Mouse (Mus musculus) liver, embryonic 13.5 days (tissue): ENCODE data around the gene Ankrd63. TPM values are rescaled to one million over a fixed set of nuclear protein-coding genes. Genes with fewer than 3 reads are reported as not detected.
A peak's percentile ranks its signal among the peaks of the same experiment; 100 is the strongest.

Experiments
- ATAC-seq: fragments of 200-750 bp; cut with Nextera tagmentation; 2 replicates; pipeline ENCODE4 v1.8.0; 2017; ENCODE audit warnings: low read depth, mild to moderate bottlenecking, moderate number of reproducible peaks, moderate library complexity
- DNase-seq: peaks from one replicate; pipeline ENCODE4 v3.0.0; 2022
- H3K27ac ChIP-seq: fragments of 300-500 bp; sonication (generic); 2 replicates; pipeline ENCODE4 v1.5.1; 2015; ENCODE audit warnings: moderate library complexity, mild to moderate bottlenecking, inconsistent platforms
- H3K27me3 ChIP-seq: fragments of 300-500 bp; sonication (generic); 2 replicates; pipeline ENCODE4 v1.6.1; 2015; ENCODE audit warnings: mild to moderate bottlenecking, inconsistent platforms
- H3K36me3 ChIP-seq: fragments of 300-500 bp; sonication (generic); 2 replicates; pipeline ENCODE4 v1.6.1; 2015; ENCODE audit warnings: mild to moderate bottlenecking, inconsistent platforms
- H3K4me1 ChIP-seq: fragments of 300-500 bp; sonication (generic); replicated peaks from 2 replicates; pipeline ENCODE4 v1.6.1; 2015; ENCODE audit warnings: inconsistent platforms
- H3K4me2 ChIP-seq: fragments of 300-500 bp; sonication (generic); 2 replicates; pipeline ENCODE4 v1.6.1; 2015; ENCODE audit warnings: inconsistent platforms, mild to moderate bottlenecking, moderate library complexity
- H3K4me3 ChIP-seq: fragments of 300-500 bp; sonication (generic); replicated peaks from 2 replicates; pipeline ENCODE4 v1.5.1; 2015; ENCODE audit warnings: mild to moderate bottlenecking, inconsistent platforms
- H3K9ac ChIP-seq: fragments of 300-500 bp; sonication (generic); 2 replicates; pipeline ENCODE4 v1.6.1; 2015; ENCODE audit warnings: mild to moderate bottlenecking, inconsistent platforms
- H3K9me3 ChIP-seq: fragments of 300-500 bp; sonication (generic); replicated peaks from 2 replicates; pipeline ENCODE4 v1.6.1; 2016; ENCODE audit warnings: inconsistent platforms
- WGBS: fragments of 180-500 bp; shearing (Covaris S2); methylation state at CpG from one replicate; pipeline ENCODE4 v1.1.7; 2015; ENCODE audit not compliant: insufficient replicate concordance; 5-methylcytosine and 5-hydroxymethylcytosine counted together
- polyA plus RNA-seq: library from polyadenylated mRNA; unstranded; fragments of >200 nt; fragmentation: Nextera tagmentation; extraction: Ambion mirVana; gene quantifications from 2 replicates; pipeline ENCODE4 v1.2.1, GENCODE M21; 2015

Gene Ankrd63
- polyA plus RNA-seq, 1 experiment from 2014 or later, result not detected

DNA sequence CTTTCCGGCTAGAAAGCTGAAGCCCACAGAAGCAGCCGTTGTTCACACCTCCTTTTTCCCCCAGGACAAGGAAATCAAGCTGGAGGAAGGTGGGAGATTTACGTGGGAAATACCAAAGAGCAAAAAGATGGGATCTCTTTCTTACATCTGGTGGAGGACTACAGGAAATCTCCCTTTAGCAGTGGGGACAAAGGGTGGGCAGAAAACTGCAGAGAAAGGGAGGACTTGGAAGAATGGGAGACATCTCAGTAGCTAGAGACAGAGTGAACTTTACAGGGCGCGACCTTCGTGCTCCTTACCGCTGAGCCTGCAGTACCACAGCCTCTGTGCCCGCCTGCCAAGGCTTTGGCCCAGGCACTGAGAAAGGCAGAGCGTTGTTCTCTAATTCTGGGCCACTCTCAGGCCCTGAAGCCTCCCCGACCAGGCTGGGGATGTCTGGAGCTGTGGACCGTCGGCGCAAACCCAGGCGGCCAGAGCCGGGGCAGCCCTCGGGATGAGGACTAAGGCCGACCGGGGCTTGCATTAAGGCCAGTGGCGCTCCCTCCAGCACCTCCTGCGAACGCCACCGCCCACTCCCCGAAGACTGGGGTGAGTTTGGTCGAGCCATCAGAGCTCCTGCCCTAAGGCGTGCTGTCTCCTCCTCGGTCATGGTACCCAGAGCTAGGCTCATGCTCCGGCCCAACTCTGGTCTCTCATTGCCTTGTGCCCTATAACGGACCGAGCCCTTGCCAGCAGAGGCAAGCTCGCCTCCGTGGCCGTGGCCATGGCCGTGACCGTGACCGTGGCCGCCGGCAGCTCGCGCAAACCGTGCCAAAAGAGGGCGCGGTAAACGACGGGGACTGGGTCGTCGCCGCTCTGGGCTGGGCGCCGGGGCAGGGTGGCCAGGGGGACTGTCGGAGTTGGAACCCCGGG, 1.5 kb downstream of the Ankrd63 start:
- peaks cover 95% of the 10 kb centered on the region for H3K27me3 ChIP-seq
- H3K9ac ChIP-seq, result no peak overlapping the region
- no peaks in the 10 kb centered on the region for H3K9me3 ChIP-seq
- peak overlapping the region; percentile 55 for H3K4me2 ChIP-seq
- H3K27ac ChIP-seq, result no peak overlapping the region
- WGBS, result 11% methylated on average over 51 of the region's 51 CpGs
- H3K4me3 ChIP-seq, result peak overlapping the region; percentile 38
- peaks cover 34% of the 10 kb centered on the region for H3K4me1 ChIP-seq
- DNase-seq (no peak), ATAC-seq (no peak)
- no peaks in the 10 kb centered on the region for H3K36me3 ChIP-seq

DNA sequence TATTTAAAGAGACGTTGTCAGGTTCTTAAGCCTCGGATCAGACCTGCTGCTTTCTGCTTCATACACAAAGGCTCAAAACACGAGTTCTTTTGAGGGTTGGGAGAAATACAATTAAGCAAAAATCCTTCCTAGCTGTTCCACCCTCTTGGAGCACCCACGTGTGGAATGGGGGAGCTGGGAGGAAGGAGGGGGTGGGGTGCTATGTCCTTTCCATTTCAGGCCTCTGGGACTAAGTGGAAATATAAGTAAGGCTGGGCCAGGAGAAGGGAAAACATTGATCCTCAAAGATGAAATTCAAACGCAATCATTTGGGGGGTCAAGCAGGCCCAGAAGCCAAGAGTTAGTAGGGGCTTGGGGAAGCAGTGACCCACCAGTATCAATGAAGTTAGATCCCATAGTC, 2.6 kb downstream of the Ankrd63 start:
- DNase-seq (no peak), ATAC-seq (no peak)
- 10% methylated on average over 5 of the region's 5 CpGs for WGBS
- no peaks in the 10 kb centered on the region for H3K36me3 ChIP-seq
- H3K27me3 ChIP-seq, result peaks cover 90% of the 10 kb centered on the region
- H3K4me3 ChIP-seq, result no peak overlapping the region
- H3K4me1 ChIP-seq, result peaks cover 36% of the 10 kb centered on the region
- no peak overlapping the region for H3K4me2 ChIP-seq
- H3K27ac ChIP-seq, result no peak overlapping the region
- H3K9me3 ChIP-seq, result no peaks in the 10 kb centered on the region
- H3K9ac ChIP-seq, result no peak overlapping the region

DNA sequence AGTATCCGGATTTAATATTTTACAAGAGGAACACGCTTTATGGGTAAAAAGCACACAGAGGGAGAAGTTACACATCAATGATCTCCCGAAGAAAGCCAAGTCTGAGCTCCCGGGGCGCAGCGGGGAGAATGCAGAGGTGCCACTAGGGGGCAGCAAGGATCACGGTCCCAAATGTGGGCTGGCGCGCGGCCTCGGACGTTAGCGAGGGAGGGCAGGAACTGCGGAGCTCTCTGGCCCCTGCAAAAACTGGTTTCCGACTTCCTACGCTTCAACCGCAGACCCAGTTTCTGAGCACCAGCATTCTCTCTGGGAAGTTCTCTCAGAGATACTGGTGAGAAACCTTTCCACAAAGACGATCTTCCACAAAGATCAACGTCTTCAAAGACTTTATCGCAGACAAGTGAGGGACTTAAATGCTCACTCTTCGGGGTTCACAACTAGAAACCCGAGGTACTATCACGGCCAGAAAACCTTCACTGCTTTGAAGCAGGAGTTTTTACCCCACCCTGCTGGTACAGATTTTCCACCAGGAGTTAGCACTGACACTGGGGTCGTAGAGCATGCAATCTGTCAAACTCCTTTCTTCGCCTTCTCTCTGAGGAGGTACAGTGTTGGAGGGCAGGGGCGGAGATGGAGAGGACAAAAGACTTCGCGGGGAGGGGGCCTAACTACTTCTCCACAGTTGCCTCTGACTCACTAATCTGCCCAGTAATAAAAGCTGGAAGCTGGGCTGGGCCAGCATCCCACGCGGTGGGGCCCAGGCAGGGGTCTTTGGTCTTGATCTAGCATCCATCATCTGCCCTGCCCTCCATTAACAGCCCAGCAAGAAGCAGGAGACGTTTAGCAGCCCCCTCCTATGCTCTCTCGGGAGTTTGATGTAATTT, 3.3 kb downstream of the Ankrd63 start:
- Histone ChIP-seq H3K4me3 (peak overlapping the region; percentile 25), H3K9ac (peak overlapping the region; percentile 26; the same call in 1 of the 2 replicates), H3K36me3 (no peaks in the 10 kb centered on the region), H3K4me2 (peak overlapping the region; percentile 43), H3K27me3 (peaks cover 88% of the 10 kb centered on the region), H3K27ac (no peak overlapping the region), H3K9me3 (no peaks in the 10 kb centered on the region), H3K4me1 (peaks cover 40% of the 10 kb centered on the region)
- ATAC-seq, result peak; percentile 30; the same call in 1 of the 2 replicates
- WGBS, result 2% methylated on average over 32 of the region's 32 CpGs
- peak; percentile 66 for DNase-seq

DNA sequence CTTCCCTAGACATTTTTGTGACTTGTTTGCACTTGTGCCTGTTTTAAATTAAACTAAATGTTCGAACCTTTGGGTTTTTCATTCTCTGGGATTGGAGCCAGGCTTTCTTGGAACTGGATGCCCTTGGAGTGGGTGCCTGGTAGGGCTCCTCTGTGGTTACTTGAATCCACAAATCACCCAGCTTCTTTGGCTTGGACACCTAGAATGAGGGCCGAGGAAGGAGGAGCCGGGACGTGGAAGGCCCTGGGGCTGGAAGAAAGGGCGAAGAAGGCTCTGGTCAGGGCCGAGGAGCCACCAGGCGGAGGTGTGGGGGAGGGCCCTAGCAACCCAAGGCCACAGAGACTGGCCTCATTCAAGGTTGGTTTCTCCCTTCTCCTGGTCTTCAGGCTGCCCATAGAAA, 5.8 kb downstream of the Ankrd63 start:
- Histone ChIP-seq H3K27me3 (peaks cover 74% of the 10 kb centered on the region), H3K4me2 (no peak overlapping the region), H3K9ac (no peak overlapping the region), H3K4me1 (peaks cover 28% of the 10 kb centered on the region), H3K36me3 (no peaks in the 10 kb centered on the region), H3K27ac (no peak overlapping the region), H3K4me3 (no peak overlapping the region), H3K9me3 (no peaks in the 10 kb centered on the region)
- DNase-seq (no peak), ATAC-seq (no peak)
- WGBS, result 42% methylated on average over 7 of the region's 7 CpGs

DNA sequence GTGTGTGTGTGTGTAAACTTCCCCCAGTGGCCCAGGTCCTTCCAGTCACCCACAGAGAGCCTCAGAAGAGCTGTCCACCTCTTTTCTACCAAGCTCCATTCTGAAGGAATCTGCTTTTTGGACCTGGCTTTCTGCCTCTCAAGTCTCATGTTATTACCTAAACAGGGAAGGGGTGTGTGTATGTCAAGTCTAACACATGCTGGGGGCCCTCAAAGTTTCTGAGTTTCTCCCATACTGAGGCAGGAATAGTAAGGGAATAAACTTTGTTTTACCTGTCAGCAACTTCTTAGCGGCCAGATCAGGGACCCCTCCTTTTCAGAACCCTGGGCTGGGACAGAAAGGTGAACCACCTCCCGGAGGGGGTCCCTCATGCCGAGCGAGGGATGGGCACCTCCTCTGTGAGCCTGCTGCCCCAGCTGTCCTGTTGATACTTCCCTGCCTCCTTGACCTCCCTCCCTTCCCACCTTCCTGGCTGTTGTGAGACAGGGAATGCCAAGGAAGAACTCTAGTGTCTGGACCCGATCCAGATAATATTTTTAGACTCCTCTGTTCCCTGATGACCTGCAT, 6.4 kb downstream of the Ankrd63 start:
- no peak overlapping the region for H3K27ac ChIP-seq
- no peak for DNase-seq
- WGBS, result 46% methylated on average over 5 of the region's 5 CpGs
- ATAC-seq, result no peak
- H3K36me3 ChIP-seq, result no peaks in the 10 kb centered on the region
- H3K27me3 ChIP-seq, result peaks cover 69% of the 10 kb centered on the region
- no peak overlapping the region for H3K4me2 ChIP-seq
- no peaks in the 10 kb centered on the region for H3K9me3 ChIP-seq
- no peak overlapping the region for H3K9ac ChIP-seq
- H3K4me1 ChIP-seq, result peaks cover 22% of the 10 kb centered on the region
- H3K4me3 ChIP-seq, result no peak overlapping the region

DNA sequence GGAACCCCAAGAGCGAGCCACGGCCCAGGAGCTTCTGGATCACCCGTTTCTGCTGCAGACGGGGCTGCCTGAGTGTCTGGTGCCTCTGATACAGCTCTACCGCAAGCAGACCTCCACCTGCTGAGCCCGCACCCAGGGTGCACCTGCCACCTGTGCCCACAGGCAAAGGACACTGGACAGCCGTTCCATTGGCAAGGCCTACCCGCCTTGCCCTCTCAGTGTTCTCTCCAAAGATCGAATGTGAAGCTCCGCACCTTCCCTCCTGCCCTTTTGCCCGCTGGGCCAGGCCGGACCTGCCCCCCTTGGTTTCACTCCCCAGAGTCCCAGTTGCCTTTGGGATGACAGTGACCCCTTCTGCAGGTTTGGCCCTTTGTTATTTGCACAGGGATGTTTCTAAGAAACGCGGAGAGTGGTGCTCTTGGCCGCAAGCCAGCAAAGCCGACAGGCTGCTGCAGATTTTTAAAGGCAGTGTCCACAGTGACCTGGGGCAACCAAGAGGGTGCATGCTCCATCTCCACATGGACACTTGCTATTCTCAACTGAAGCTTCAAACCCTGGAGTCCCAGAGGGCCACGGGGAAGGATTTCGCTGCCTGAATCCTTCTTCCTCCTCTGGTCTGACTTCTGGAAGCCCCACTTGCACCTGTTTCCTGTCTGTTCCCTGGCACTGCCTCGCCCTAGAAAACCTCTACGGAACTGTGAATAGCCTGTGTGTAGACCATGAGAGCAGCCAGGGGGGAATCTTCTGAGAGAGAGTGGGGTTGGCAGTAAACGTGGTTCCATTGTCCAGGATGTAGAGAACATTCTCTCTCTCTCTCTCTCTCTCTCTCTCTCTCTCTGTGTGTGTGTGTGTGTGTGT, 7.1 kb downstream of the Ankrd63 start:
- WGBS, result 55% methylated on average over 21 of the region's 21 CpGs
- Histone ChIP-seq H3K4me3 (no peak overlapping the region), H3K4me2 (no peak overlapping the region), H3K27me3 (peaks cover 63% of the 10 kb centered on the region), H3K36me3 (no peaks in the 10 kb centered on the region), H3K27ac (no peak overlapping the region), H3K4me1 (peaks cover 20% of the 10 kb centered on the region), H3K9ac (no peak overlapping the region), H3K9me3 (no peaks in the 10 kb centered on the region)
- DNase-seq, result no peak
- no peak; the same call in 1 of the 2 replicates for ATAC-seq

DNA sequence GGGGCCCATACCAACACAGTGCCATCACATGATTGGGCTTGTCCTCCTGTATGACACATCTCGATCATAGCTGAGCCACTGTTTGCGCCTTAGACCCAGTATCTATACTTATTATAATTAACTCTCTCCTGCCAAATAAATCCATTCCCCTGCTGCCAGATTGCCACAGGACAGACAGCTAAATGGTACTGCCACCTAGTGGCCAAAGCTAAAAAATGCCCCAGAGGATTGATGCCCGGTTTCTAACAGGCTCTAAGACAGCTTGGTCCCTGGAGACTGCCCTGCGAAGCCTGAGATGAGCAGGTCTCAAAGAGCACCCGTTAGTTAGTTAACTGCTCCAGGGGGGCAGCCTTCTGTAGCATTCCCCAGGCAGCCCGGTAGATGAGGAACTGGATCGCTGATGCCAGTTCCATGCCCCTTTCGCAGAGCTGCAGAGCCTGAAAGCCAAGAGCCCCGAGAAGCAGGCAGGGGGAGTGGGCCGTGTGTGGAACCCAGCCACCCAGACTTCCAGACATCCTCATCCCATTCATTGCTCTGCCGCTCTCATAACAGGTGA, 8.0 kb downstream of the Ankrd63 start:
- ATAC-seq, result no peak
- Histone ChIP-seq H3K9me3 (no peaks in the 10 kb centered on the region), H3K27me3 (peaks cover 54% of the 10 kb centered on the region), H3K9ac (no peak overlapping the region), H3K4me2 (no peak overlapping the region), H3K4me3 (no peak overlapping the region), H3K27ac (no peak overlapping the region), H3K36me3 (no peaks in the 10 kb centered on the region), H3K4me1 (peaks cover 18% of the 10 kb centered on the region)
- 27% methylated on average over 11 of the region's 11 CpGs for WGBS
- DNase-seq, result peak; percentile 48

GRCm38 (mm10) chr2:118693370-118693966, 10.3 kb downstream of the Ankrd63 start:
- H3K4me2 ChIP-seq, result no peak overlapping the region
- 81% methylated on average over 19 of the region's 19 CpGs for WGBS
- no peaks in the 10 kb centered on the region for H3K9me3 ChIP-seq
- ATAC-seq, result no peak
- H3K27me3 ChIP-seq, result peaks cover 40% of the 10 kb centered on the region
- H3K36me3 ChIP-seq, result no peaks in the 10 kb centered on the region
- H3K9ac ChIP-seq, result no peak overlapping the region
- no peak for DNase-seq
- peaks cover 9% of the 10 kb centered on the region for H3K4me1 ChIP-seq
- H3K27ac ChIP-seq, result no peak overlapping the region
- H3K4me3 ChIP-seq, result no peak overlapping the region

- H3K9ac ChIP-seq, result no peak overlapping the region
- H3K27ac ChIP-seq, result no peak overlapping the region
- H3K4me1 ChIP-seq, result no peaks in the 10 kb centered on the region
- no peaks in the 10 kb centered on the region for H3K9me3 ChIP-seq
- no peak overlapping the region for H3K4me3 ChIP-seq
- ATAC-seq (no peak), DNase-seq (no peak)
- H3K27me3 ChIP-seq, result peaks cover 18% of the 10 kb centered on the region
- H3K36me3 ChIP-seq, result no peaks in the 10 kb centered on the region
- H3K4me2 ChIP-seq, result no peak overlapping the region
- 62% methylated on average over 10 of the region's 10 CpGs for WGBS
These were observed 13.9 kb downstream of the Ankrd63 start for GRCm38 (mm10) chr2:118689875-118690274.

DNA sequence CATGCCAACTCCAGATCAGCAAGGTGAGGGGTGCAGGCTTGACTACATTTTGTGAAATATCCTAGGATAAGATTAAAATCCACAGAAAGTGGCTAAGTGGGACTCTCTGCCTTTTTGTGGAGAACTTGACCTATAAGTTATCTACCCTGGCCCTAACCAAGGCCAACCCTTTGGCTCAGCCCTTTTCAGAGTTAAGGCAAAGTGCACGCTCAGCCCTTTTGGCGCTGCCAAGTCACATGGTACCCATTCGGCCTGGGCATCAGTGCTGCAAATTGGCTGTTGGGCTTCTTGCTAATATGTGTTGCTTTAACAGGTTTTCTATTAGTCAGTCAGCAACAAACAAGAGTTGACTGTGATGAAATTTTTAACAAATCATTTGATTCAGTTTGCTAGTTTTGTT, 16.0 kb downstream of the Ankrd63 start:
- Histone ChIP-seq H3K9me3 (no peaks in the 10 kb centered on the region), H3K27me3 (peaks cover 8% of the 10 kb centered on the region), H3K4me1 (peaks cover 4% of the 10 kb centered on the region), H3K4me2 (no peak overlapping the region), H3K27ac (no peak overlapping the region), H3K36me3 (no peaks in the 10 kb centered on the region), H3K4me3 (no peak overlapping the region), H3K9ac (no peak overlapping the region)
- DNase-seq (no peak), ATAC-seq (no peak)
- WGBS, result 78% methylated on average over 3 of the region's 3 CpGs
